Mouse (Mus musculus) thymus, adult 2 months (tissue): Measurements from ENCODE around the gene Tyw1. TPM values are rescaled to one million over a fixed set of nuclear protein-coding genes. Genes with fewer than 3 reads are reported as not detected.

Experiments
- DNase-seq: peaks from one replicate; pipeline ENCODE4 v3.0.0; 2021
- H3K27ac ChIP-seq: fragments of 200-500 bp; 2 replicates; pipeline ENCODE4 v1.5.1; 2012; ENCODE audit warnings: low read length, control low read depth; ENCODE audit not compliant: control insufficient read depth, insufficient read depth
- H3K27me3 ChIP-seq: fragments of 200-500 bp; 2 replicates; pipeline ENCODE4 v1.6.1; 2012; ENCODE audit warnings: mild to moderate bottlenecking, low read length, moderate library complexity, mixed read lengths; ENCODE audit not compliant: control insufficient read depth, insufficient read depth
- H3K36me3 ChIP-seq: fragments of 200-500 bp; 2 replicates; pipeline ENCODE4 v1.6.1; 2012; ENCODE audit warnings: mild to moderate bottlenecking, low read length, moderate library complexity; ENCODE audit not compliant: control insufficient read depth, insufficient read depth
- H3K4me1 ChIP-seq: fragments of 200-500 bp; replicated peaks from 2 replicates; pipeline ENCODE4 v1.6.1; 2012; ENCODE audit warnings: low read length; ENCODE audit not compliant: control insufficient read depth, insufficient read depth
- H3K4me3 ChIP-seq: fragments of 200-500 bp; 2 replicates; pipeline ENCODE4 v1.5.1; 2012; ENCODE audit warnings: mild to moderate bottlenecking, low read length, control low read depth, moderate library complexity; ENCODE audit not compliant: control insufficient read depth, insufficient read depth
- CTCF ChIP-seq: fragments of 200-500 bp; IDR thresholded peaks from 2 replicates; pipeline ENCODE4 v1.5.1; 2012; ENCODE audit warnings: mild to moderate bottlenecking, control low read depth, low read length, moderate library complexity, borderline replicate concordance; ENCODE audit not compliant: control insufficient read depth, poor library complexity, insufficient read depth; ENCODE audit errors: extremely low read depth
- POLR2A ChIP-seq: fragments of 200-500 bp; IDR thresholded peaks from 2 replicates; pipeline ENCODE4 v1.6.1; 2012; ENCODE audit warnings: mild to moderate bottlenecking, low read length, control low read depth, moderate library complexity; ENCODE audit not compliant: control insufficient read depth, poor library complexity, insufficient read depth; ENCODE audit errors: extremely low read depth
- WGBS: fragments of 180-500 bp; shearing (Covaris S2); methylation state at CpG from one replicate; pipeline ENCODE4 v1.1.7; 2018; 5-methylcytosine and 5-hydroxymethylcytosine counted together
- polyA plus RNA-seq: library from polyadenylated mRNA; depleted of rRNA; stranded (reverse); fragments of >200 nt; gene quantifications from 2 replicates; pipeline ENCODE4 v1.2.3, GENCODE M21; 2012

The Tyw1 gene
- polyA plus RNA-seq, 1 experiment = 15.6 TPM

- no peaks in the 10 kb centered on the region for H3K27me3 ChIP-seq
- H3K4me1 ChIP-seq = no peaks in the 10 kb centered on the region
- WGBS = 99% methylated on average over 6 of the region's 6 CpGs
- peaks cover 27% of the 10 kb centered on the region for H3K36me3 ChIP-seq
- TF ChIP-seq CTCF = no peak
- no peak for TF ChIP-seq POLR2A
- H3K4me3 ChIP-seq = no peak overlapping the region
- DNase-seq = no peak
- H3K27ac ChIP-seq = no peak overlapping the region
These were observed 17.6 kb downstream of the Tyw1 start for GRCm38 (mm10) chr5:130273046-130273445.

GRCm38 (mm10) chr5:130275509-130275908, 20.1 kb downstream of the Tyw1 start:
- Histone ChIP-seq H3K36me3 (peaks cover 38% of the 10 kb centered on the region), H3K27me3 (no peaks in the 10 kb centered on the region), H3K4me1 (no peaks in the 10 kb centered on the region), H3K4me3 (no peak overlapping the region), H3K27ac (no peak overlapping the region)
- 56% methylated on average over 4 of the region's 4 CpGs for WGBS
- TF ChIP-seq POLR2A (no peak), CTCF (no peak)
- peak; percentile 17 for DNase-seq

GRCm38 (mm10) chr5:130278011-130278472, 22.6 kb downstream of the Tyw1 start:
- Histone ChIP-seq H3K4me1 (no peaks in the 10 kb centered on the region), H3K4me3 (no peak overlapping the region), H3K36me3 (peaks cover 43% of the 10 kb centered on the region), H3K27ac (no peak overlapping the region), H3K27me3 (no peaks in the 10 kb centered on the region)
- 89% methylated on average over 7 of the region's 7 CpGs for WGBS
- no peak for DNase-seq
- no peak for TF ChIP-seq CTCF
- TF ChIP-seq POLR2A = no peak

GRCm38 (mm10) chr5:130283079-130283732, 27.8 kb downstream of the Tyw1 start:
- no peak overlapping the region for H3K4me3 ChIP-seq
- H3K27ac ChIP-seq = no peak overlapping the region
- 95% methylated on average over 9 of the region's 9 CpGs for WGBS
- DNase-seq = no peak
- TF ChIP-seq POLR2A = no peak
- no peak for TF ChIP-seq CTCF
- no peaks in the 10 kb centered on the region for H3K27me3 ChIP-seq
- no peaks in the 10 kb centered on the region for H3K4me1 ChIP-seq
- H3K36me3 ChIP-seq = peaks cover 23% of the 10 kb centered on the region

- Histone ChIP-seq H3K4me3 (no peak overlapping the region), H3K27me3 (no peaks in the 10 kb centered on the region), H3K36me3 (peaks cover 17% of the 10 kb centered on the region; the same call in 1 of the 2 replicates), H3K27ac (no peak overlapping the region), H3K4me1 (no peaks in the 10 kb centered on the region)
- WGBS = 96% methylated on average over 7 of the region's 7 CpGs
- TF ChIP-seq POLR2A (no peak), CTCF (no peak)
- no peak for DNase-seq
These were observed 32.7 kb downstream of the Tyw1 start for GRCm38 (mm10) chr5:130288106-130288505.

GRCm38 (mm10) chr5:130290242-130290641, 34.8 kb downstream of the Tyw1 start:
- no peak for DNase-seq
- H3K36me3 ChIP-seq = peaks cover 16% of the 10 kb centered on the region; the same call in 1 of the 2 replicates
- no peaks in the 10 kb centered on the region for H3K4me1 ChIP-seq
- WGBS = 98% methylated on average over 6 of the region's 6 CpGs
- H3K4me3 ChIP-seq = no peak overlapping the region
- TF ChIP-seq CTCF = no peak
- no peak for TF ChIP-seq POLR2A
- H3K27me3 ChIP-seq = no peaks in the 10 kb centered on the region
- no peak overlapping the region for H3K27ac ChIP-seq
